Comparison of ENCODE assay signal across 28 mouse cellular contexts in genomic region chr10:95367241-95367640, GRCm38 (mm10). TPM values are rescaled to one million over a fixed set of nuclear protein-coding genes. Genes with fewer than 3 reads are reported as not detected.
"Had no signal": no experiment of that assay in that cellular context is flagged by ENCODE, and none has a peak within 500 bp of the region (broad histone marks: within the 10 kb centered on the region; RNA-seq: fewer than 3 reads in every experiment).

No protein-coding gene starts in this region.

- DNase-seq: gastrocnemius, adult 2 months; gastrocnemius, postnatal 10 days; gastrocnemius, postnatal 25 days; heart, adult 18-20 months; heart, postnatal 10 days; heart, postnatal 4 days; kidney, adult 18-20 months; kidney, adult 8-10 months; kidney, postnatal 10 days; kidney, postnatal 25 days; kidney, postnatal 4 days; liver; liver, embryonic 13.5 days had no signal

- H3K9ac ChIP-seq: heart, embryonic 12.5 days; hindbrain, embryonic 12.5 days; hindbrain, embryonic 14.5 days; intestine, embryonic 15.5 days; limb, embryonic 12.5 days; liver, embryonic 13.5 days had no signal

- H3K4me3 ChIP-seq: gastrocnemius, adult 2 months; heart, embryonic 10.5 days; heart, embryonic 12.5 days; hindbrain, embryonic 10.5 days; hindbrain, embryonic 12.5 days; intestine, embryonic 15.5 days; layer of hippocampus, adult 2 months; left cerebral cortex, adult 2 months; limb, embryonic 10.5 days; limb, embryonic 12.5 days; liver, embryonic 13.5 days had no signal

- H3K36me3 ChIP-seq: heart, embryonic 10.5 days; heart, embryonic 12.5 days; hindbrain, embryonic 10.5 days; hindbrain, embryonic 12.5 days; intestine, embryonic 15.5 days; limb, embryonic 10.5 days; limb, embryonic 12.5 days; liver, embryonic 13.5 days had no signal

- H3K4me2 ChIP-seq: heart, embryonic 12.5 days; hindbrain, embryonic 12.5 days; hindbrain, embryonic 14.5 days; intestine, embryonic 15.5 days; limb, embryonic 12.5 days; liver, embryonic 11.5 days; liver, embryonic 13.5 days had no signal

- H3K27me3 ChIP-seq: heart, embryonic 12.5 days; hindbrain, embryonic 12.5 days; intestine, embryonic 15.5 days; limb, embryonic 12.5 days; liver, embryonic 13.5 days had no signal

- H3K9me3 ChIP-seq: heart, embryonic 10.5 days; heart, embryonic 12.5 days; hindbrain, embryonic 10.5 days; hindbrain, embryonic 12.5 days; intestine, embryonic 15.5 days; limb, embryonic 10.5 days; liver, embryonic 13.5 days had no signal

- ATAC-seq: hindbrain, embryonic 16.5 days; inflammation-experienced regulatory T-cells, adult 6 months; intestine, embryonic 15.5 days; intestine, postnatal 0 days had no signal

- H3K4me1 ChIP-seq: heart, embryonic 10.5 days; heart, embryonic 12.5 days; hindbrain, embryonic 12.5 days; intestine, embryonic 15.5 days; limb, embryonic 10.5 days; limb, embryonic 12.5 days; liver, embryonic 13.5 days had no signal

- H3K27ac ChIP-seq: gastrocnemius, adult 2 months; heart, embryonic 10.5 days; hindbrain, embryonic 10.5 days; hindbrain, embryonic 12.5 days; hindbrain, embryonic 14.5 days; intestine, embryonic 15.5 days; layer of hippocampus, adult 2 months; left cerebral cortex, adult 2 months; limb, embryonic 10.5 days; limb, embryonic 12.5 days; liver, embryonic 13.5 days had no signal

RNA-seq across cellular contexts. Expression of gene Socs2, which starts 49.7 kb away (rescaled TPM):
- total RNA-seq: granulocyte monocyte progenitor cell, adult 5-6 weeks had no signal
